Mouse (Mus musculus): ENCODE data around the gene Rhd.
A peak's percentile ranks its signal among the peaks of the same experiment; 100 is the strongest.
"Not testable (repeated sequence)": the region's sequence is repeated elsewhere in the genome, so short reads cannot be mapped to it uniquely, and the experiment has no call there.

The Rhd gene

GRCm38 (mm10) chr4:134863937-134864729 lies at the start of gene Rhd:
Rhd (plus strand) TSS chr4:134864536.
- no peak for DNase-seq (ENCODE audit: low spot score)

GRCm38 (mm10) chr4:134817706-134818105 lies 46.6 kb upstream of the Rhd start:
- DNase-seq (ENCODE audit: low spot score): no peak

- no peak for DNase-seq (ENCODE audit: low spot score)
Observed at GRCm38 (mm10) chr4:134821061-134821460, 43.3 kb upstream of the Rhd start.

DNA sequence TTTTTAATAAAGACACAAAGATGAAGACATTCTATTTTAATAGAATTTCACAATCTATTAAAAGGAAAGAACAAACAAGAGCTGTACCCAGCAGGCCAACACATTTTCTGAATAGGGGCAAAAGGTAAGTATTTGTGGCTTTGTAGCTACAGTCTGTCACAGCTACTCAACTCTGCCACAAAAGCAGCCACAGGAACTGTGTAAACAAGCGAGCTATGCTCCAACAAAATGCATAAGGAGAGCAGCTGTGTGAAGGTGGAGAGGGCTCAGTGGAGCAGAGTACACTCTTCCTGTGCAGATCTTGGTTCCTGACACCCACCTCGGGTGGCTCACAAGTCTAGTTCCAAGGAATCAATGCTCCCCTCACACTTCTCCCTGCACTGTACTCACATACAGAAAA lies 40.8 kb upstream of the Rhd start:
- no peak for DNase-seq (ENCODE audit: low spot score)

DNA sequence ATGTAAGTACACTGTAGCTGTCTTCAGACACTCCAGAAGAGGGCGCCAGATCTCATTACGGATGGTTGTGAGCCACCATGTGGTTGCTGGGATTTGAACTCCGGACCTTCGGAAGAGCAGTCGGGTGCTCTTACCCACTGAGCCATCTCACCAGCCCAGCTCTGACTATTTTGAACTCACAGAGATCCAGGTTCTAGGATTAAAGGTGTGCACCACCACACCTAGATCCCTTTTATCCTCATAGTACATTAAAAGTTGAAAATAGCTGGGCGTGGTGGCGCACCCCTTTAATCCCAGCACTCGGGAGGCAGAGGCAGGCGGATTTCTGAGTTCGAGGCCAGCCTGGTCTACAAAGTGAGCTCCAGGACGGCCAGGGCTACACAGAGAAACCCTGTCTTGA lies 38.5 kb upstream of the Rhd start:
- not testable (repeated sequence) for DNase-seq (ENCODE audit: low spot score)

- DNase-seq (ENCODE audit: low spot score): no peak
Observed at GRCm38 (mm10) chr4:134826348-134826747, 38.0 kb upstream of the Rhd start.

GRCm38 (mm10) chr4:134827806-134828205 lies 36.5 kb upstream of the Rhd start:
- no peak for DNase-seq (ENCODE audit: low spot score)

- no peak for DNase-seq (ENCODE audit: low spot score)
Observed at GRCm38 (mm10) chr4:134831934-134832333, 32.4 kb upstream of the Rhd start.

DNA sequence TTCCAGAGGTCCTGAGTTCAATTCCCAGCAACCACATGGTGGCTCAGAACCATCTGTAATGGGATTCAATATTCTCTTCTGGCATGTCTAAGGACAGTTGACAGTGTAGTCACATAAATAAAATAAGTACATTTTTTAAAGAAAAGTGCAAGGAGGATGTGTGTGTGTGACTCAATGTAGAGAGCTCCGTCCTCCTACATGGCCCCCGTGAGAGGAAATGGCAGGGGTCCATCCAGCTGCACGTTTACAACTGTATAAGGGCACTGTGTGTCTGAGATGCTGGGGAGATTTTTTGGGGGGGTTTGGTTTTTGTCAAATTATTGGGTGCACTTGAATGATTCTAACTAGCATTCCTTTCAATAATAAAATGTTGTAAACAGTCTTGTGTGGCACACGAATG lies 28.9 kb upstream of the Rhd start:
- DNase-seq (ENCODE audit: low spot score): no peak

DNA sequence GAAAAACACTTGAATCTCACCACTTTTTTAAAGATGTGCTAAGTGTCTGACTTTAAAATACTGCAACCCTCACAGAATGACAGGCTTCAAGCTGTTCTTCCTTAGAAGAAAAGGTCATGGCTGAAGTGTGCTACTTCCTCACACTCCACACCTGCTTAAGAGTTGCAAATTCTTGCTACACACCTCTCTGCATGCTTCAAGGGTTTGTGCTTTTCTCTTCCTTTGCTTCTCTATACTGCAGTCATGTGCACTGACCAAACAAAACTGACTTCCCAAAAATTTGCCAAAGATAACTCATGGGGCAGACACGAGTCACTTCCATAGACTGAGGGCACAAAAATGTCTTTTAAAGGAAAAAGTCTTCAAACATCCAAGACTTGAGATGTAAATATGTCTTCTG lies 26.1 kb upstream of the Rhd start:
- DNase-seq (ENCODE audit: low spot score): no peak

GRCm38 (mm10) chr4:134838706-134839105 lies 25.6 kb upstream of the Rhd start:
- DNase-seq (ENCODE audit: low spot score): not testable (repeated sequence)

DNA sequence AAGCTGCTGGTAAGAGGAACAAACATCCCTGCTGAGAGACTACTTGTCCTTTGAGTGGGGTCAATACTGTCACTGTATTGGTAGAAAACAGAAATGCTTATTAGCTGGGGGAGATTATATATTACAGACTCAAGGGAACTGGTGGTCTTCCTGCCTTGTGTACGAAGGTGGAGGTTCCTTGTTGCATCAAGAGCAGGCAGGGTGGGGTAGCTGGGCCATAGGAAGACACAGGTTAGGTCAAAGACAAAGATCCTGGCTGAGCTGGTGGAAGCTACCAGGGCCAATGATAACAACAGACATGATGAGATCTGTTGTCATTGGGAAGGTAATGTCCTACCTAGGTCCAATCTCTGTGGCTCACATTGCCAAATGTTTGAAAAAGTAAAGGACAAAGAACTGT lies 24.1 kb upstream of the Rhd start:
- DNase-seq (ENCODE audit: low spot score): no peak

DNA sequence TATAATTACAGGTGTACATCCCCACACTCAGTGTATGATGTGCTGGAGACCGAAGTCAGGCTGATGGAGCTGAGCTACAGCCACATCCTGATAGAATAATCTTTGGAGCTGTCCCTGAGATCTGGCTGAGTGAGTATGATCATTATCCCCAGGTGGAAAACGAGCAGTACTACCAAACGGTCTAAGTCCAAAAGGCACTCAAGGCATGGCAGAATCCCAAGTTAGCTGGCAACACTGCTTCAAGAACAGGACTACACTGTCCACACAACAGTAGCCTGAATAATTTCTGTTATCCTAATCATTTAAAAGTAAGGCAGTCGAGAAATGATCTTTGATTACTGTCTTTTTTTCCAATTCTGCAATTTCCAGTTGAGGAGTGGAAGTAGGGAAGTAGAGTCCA lies 20.8 kb upstream of the Rhd start:
- no peak for DNase-seq (ENCODE audit: low spot score)

DNA sequence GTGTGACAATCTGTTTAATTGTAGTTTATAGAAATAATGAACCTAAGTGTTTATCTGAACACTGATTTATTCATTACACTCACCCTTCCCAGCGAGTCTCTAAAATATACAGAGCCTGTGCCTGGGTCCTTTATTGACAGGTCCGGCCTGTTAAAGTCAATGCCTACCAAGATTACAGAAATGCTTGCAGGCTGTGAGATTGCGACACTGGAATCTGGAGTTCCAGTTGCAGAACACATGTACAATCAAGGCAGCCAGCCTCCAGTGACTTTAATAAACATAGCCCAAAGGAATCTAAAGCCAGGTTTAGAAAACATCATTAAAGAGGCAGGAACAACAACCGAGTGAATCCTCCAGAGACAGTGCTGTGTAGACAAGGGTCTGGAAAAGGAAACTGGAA lies 16.7 kb upstream of the Rhd start:
- no peak for DNase-seq (ENCODE audit: low spot score)

- no peak for DNase-seq (ENCODE audit: low spot score)
Observed at GRCm38 (mm10) chr4:134850551-134850950, 13.8 kb upstream of the Rhd start.

DNA sequence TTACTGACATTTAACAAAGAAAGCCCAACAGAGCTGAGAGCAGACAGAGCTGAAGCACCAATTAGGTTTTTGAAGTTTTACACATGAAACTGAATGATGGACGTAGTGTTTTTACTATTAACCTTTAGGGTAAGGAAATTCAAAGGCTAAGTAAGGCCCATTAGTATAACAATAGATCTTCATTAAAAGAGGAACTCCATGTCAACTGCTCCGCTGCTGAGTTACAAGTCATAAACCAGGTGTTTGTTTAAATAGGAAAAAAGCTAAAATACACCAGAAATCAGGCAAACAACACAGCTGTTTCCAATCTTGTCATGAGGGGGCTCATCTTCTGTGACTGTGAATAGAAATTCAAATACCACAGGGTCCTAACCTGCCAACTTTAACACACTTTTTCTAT lies 13.1 kb upstream of the Rhd start:
- DNase-seq (ENCODE audit: low spot score): no peak

DNA sequence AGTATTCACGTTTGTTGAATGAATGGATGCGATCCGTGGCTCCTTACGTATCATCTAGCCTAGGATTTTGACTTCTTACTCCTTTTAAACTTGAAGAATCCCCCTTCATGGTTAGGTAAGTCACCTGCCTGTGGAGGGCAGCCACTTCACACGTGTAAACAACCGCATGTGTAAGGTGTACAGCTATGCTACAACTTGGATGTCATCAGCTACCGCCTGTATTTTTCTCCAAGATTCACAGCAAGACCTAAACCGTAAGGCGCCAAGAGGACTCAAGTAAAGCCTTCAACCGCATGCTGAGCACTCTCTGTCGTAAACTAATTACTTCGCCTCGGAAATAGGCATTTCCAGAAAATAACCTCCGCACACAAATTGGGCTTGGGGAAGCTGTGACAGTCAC lies 12.5 kb upstream of the Rhd start:
- no peak for DNase-seq (ENCODE audit: low spot score)

DNA sequence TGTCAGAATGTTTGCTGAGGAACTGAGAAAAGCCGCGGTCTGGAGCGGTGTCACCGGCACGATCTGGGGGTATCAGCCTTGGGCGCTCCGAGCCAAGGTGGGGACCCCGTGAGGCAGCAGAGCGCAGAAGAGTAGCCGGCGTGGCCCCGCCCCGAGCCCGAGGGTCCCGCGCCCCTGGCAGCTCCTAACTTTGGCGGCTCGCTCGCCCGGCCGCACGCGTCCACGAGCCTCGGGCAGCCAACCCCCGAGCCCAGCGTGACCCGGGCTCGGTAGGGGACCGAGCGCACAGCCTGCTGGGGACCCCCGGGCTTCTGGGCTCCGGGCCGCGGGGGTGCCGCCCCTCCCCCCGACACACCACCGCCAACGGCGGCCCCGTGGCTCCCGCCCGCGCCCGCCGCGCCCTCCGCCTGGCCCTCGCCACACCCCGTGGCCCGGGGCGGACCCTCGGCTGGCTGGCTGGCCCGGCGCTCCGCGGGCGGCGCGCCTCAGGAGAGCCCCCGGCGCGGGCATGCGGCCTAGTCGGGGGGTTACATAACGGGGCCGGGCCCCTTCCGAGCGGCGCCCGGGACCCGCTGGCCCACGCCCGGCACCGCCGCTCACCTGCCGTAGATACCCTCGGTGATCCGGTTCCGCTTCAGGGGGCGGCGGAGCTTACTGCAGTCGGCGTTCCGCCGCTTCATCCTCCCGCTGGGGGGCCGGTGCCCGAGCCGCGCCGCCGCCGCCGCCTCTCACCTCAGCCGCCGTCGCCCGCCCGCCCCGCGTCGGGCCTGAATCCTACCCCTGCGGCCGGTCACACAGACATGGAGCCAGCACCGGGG lies 11.7 kb upstream of the Rhd start:
- no peak for DNase-seq (ENCODE audit: low spot score)

- DNase-seq (ENCODE audit: low spot score): peak; percentile 100
Observed at GRCm38 (mm10) chr4:134853259-134853636, 11.1 kb upstream of the Rhd start, which contains the start of gene Maco1. Maco1 (minus strand) TSS chr4:134853345.

GRCm38 (mm10) chr4:134853637-134854485 lies 10.5 kb upstream of the Rhd start:
- peak; percentile 89 for DNase-seq (ENCODE audit: low spot score)

- no peak for DNase-seq (ENCODE audit: low spot score)
Observed at GRCm38 (mm10) chr4:134855371-134855770, 9.0 kb upstream of the Rhd start.

DNA sequence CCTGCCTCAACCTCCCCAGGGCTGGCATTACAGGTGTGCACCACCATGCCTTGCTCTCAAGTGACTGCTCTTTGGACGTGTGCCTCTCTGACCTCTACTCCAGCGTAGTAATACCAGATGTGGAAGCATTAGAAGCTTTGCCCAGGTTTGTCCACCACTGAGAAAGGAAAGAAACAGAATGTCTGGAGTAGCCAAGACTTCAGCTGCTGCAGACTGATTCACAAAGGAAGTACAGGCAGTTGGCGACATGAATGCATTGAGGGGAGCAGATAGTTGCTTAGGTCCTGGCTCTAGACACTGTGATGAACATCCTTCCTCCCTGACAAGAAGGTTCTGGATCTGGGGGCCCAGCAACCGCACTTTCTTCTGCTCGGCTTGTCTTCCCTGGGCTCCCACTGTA lies 8.3 kb upstream of the Rhd start:
- DNase-seq (ENCODE audit: low spot score): no peak
